In genomic region chr17:64480607-64481038, GRCm38 (mm10) we compare ENCODE assay signal across 11 mouse cellular contexts.
DNase-seq lines count a peak whose midpoint lies in the region; ATAC-seq and TF ChIP-seq lines count a peak whose summit lies in the region.
"Had no signal": no experiment of that assay in that cellular context is flagged by ENCODE, and none has a peak within 500 bp of the region (broad histone marks: within the 10 kb centered on the region; RNA-seq: fewer than 3 reads in every experiment).

No protein-coding gene starts in this region.

- 21% methylated on average over 1 of the region's 1 CpGs for WGBS in intestine, embryonic 14.5 days
- 18% methylated on average over 1 of the region's 1 CpGs for WGBS in intestine, embryonic 16.5 days
- 12% methylated on average over 1 of the region's 1 CpGs for whole genome bisulfite sequencing in lung, embryonic 16.5 days

- POLR2A ChIA-PET in Patski (lab: Charles Lee) = no interaction called here

- DNase-seq in intestine, embryonic 14.5 days (ENCODE audit: low spot score) = peak; percentile 41
- peak; percentile 97 for DNase-seq in Patski (ENCODE audit: low read depth, low spot score)
- DNase-seq in kidney, adult 11 months = peak; percentile 61
- no peak for DNase-seq in thymus, adult 18-20 months

- no peaks in the 10 kb centered on the region for H3K4me1 ChIP-seq in intestine, embryonic 14.5 days (replicated peaks; ENCODE audit: control insufficient read depth, insufficient read depth, low read length)
- H3K4me1 ChIP-seq in intestine, embryonic 16.5 days (ENCODE audit: control insufficient read depth, insufficient read depth, low read length) = no peaks in the 10 kb centered on the region
- H3K4me1 ChIP-seq in lung, embryonic 16.5 days (replicated peaks; ENCODE audit: control insufficient read depth, insufficient read depth, low read length) = 0 out of 2 replicates have a peak, but pooled peaks cover 2% of the 10 kb centered on the region
- H3K4me1 ChIP-seq: embryonic facial prominence, embryonic 12.5 days had no signal

- H3K9me3 ChIP-seq in intestine, embryonic 14.5 days (ENCODE audit: control insufficient read depth, low read length) = no peaks in the 10 kb centered on the region
- H3K9me3 ChIP-seq in intestine, embryonic 16.5 days (ENCODE audit: control insufficient read depth, low read length) = no peaks in the 10 kb centered on the region
- H3K9me3 ChIP-seq in lung, embryonic 16.5 days (ENCODE audit: control insufficient read depth, low read length) = no peaks in the 10 kb centered on the region
- H3K9me3 ChIP-seq: embryonic facial prominence, embryonic 12.5 days; midbrain, embryonic 12.5 days had no signal

- H3K36me3 ChIP-seq in intestine, embryonic 14.5 days (ENCODE audit: control insufficient read depth, insufficient read depth, low read length) = no peaks in the 10 kb centered on the region
- no peaks in the 10 kb centered on the region for H3K36me3 ChIP-seq in intestine, embryonic 16.5 days (ENCODE audit: control insufficient read depth, insufficient read depth, low read length)
- no peaks in the 10 kb centered on the region for H3K36me3 ChIP-seq in lung, embryonic 16.5 days (ENCODE audit: control insufficient read depth, insufficient read depth, low read length)
- H3K36me3 ChIP-seq: embryonic facial prominence, embryonic 12.5 days; midbrain, embryonic 12.5 days had no signal

- in situ Hi-C loops in Patski (cut with MboI; ENCODE audit: low pct_unique_long_range_greater_than_20kb) = loop anchor here (10.0 kb wide), 1 partner anchor 136 kb away; no protein-coding TSS in a partner anchor

- no peak; the same call in 1 of the 2 replicates for ATAC-seq in intestine, embryonic 14.5 days (replicated peaks; ENCODE audit: low FRiP score, low TSS enrichment, low read depth)
- ATAC-seq in intestine, embryonic 16.5 days = no peak
- peak; percentile 99 for ATAC-seq in Patski
- ATAC-seq in lung, embryonic 16.5 days (ENCODE audit: low read depth) = peak; percentile 54; the same call in 1 of the 2 replicates
- no peak for ATAC-seq in megakaryocyte progenitor cell, adult 5-6 weeks (replicated peaks; ENCODE audit: poor library complexity)
- no peak for ATAC-seq in megakaryocyte, adult 5-6 weeks (ENCODE audit: poor library complexity, severe bottlenecking)

- H3K27ac ChIP-seq in intestine, embryonic 14.5 days (ENCODE audit: low read depth) = no peak overlapping the region
- H3K27ac ChIP-seq in intestine, embryonic 16.5 days (ENCODE audit: low read length) = no peak overlapping the region
- no peak overlapping the region for H3K27ac ChIP-seq in lung, embryonic 16.5 days (ENCODE audit: low read length)
- H3K27ac ChIP-seq: embryonic facial prominence, embryonic 12.5 days; midbrain, embryonic 12.5 days had no signal

- H3K4me2 ChIP-seq in intestine, embryonic 14.5 days (ENCODE audit: low read length) = no peak overlapping the region
- no peak overlapping the region for H3K4me2 ChIP-seq in intestine, embryonic 16.5 days (ENCODE audit: low read depth, low read length)
- no peak overlapping the region for H3K4me2 ChIP-seq in lung, embryonic 16.5 days (ENCODE audit: low read depth, low read length)
- H3K4me2 ChIP-seq: embryonic facial prominence, embryonic 12.5 days; heart, embryonic 11.5 days; midbrain, embryonic 12.5 days had no signal

- CTCF ChIA-PET in Patski (lab: Charles Lee) = no interaction called here

- TF ChIP-seq CTCF in Patski (IDR thresholded peaks at IDR 0.05) = no peak

- H3K9ac ChIP-seq in intestine, embryonic 14.5 days (ENCODE audit: low read length) = no peak overlapping the region
- H3K9ac ChIP-seq in intestine, embryonic 16.5 days (ENCODE audit: low read depth, low read length) = no peak overlapping the region
- H3K9ac ChIP-seq in lung, embryonic 16.5 days (ENCODE audit: low read length) = no peak overlapping the region
- H3K9ac ChIP-seq: embryonic facial prominence, embryonic 12.5 days; midbrain, embryonic 12.5 days had no signal

- no peak overlapping the region for H3K4me3 ChIP-seq in intestine, embryonic 14.5 days (ENCODE audit: low read depth, low read length)
- no peak overlapping the region for H3K4me3 ChIP-seq in intestine, embryonic 16.5 days (ENCODE audit: low read length)
- H3K4me3 ChIP-seq in lung, embryonic 16.5 days (ENCODE audit: low read length) = no peak overlapping the region
- H3K4me3 ChIP-seq: embryonic facial prominence, embryonic 12.5 days; midbrain, embryonic 12.5 days had no signal

- H3K27me3 ChIP-seq in intestine, embryonic 14.5 days (replicated peaks; ENCODE audit: control insufficient read depth, insufficient read depth, low read length) = no peaks in the 10 kb centered on the region
- H3K27me3 ChIP-seq in intestine, embryonic 16.5 days (replicated peaks; ENCODE audit: control insufficient read depth, insufficient read depth, low read length) = no peaks in the 10 kb centered on the region
- H3K27me3 ChIP-seq in Patski = peaks cover 13% of the 10 kb centered on the region
- H3K27me3 ChIP-seq in lung, embryonic 16.5 days (ENCODE audit: control insufficient read depth, insufficient read depth, low read depth, low read length) = no peaks in the 10 kb centered on the region
- H3K27me3 ChIP-seq: embryonic facial prominence, embryonic 12.5 days; midbrain, embryonic 12.5 days had no signal

Comparison
In these comparisons a context has a peak if more than half of its experiments do, and no peak if none do; other contexts are left out.
1. ATAC-seq: peak in Patski (single experiment) and lung, embryonic 16.5 days (single experiment); none in intestine, embryonic 14.5 days (single experiment), intestine, embryonic 16.5 days (single experiment), megakaryocyte progenitor cell, adult 5-6 weeks (single experiment) and megakaryocyte, adult 5-6 weeks (single experiment).
2. DNase-seq: peak in intestine, embryonic 14.5 days (single experiment), Patski (single experiment) and kidney, adult 11 months (single experiment); none in thymus, adult 18-20 months (0 of 2).